Mouse (Mus musculus) small intestine, adult 2 months (tissue): ENCODE measurements around the gene Yipf1. TPM values are rescaled to one million over a fixed set of nuclear protein-coding genes. Genes with fewer than 3 reads are reported as not detected.

ENCODE experiments used
- H3K27ac ChIP-seq: fragments of 200-500 bp; 2 replicates; pipeline ENCODE4 v1.5.1; 2012; ENCODE audit warnings: low read depth, low read length, control low read depth, inconsistent platforms; ENCODE audit not compliant: insufficient read depth
- H3K27me3 ChIP-seq: fragments of 200-500 bp; 2 replicates; pipeline ENCODE4 v1.6.1; 2012; ENCODE audit warnings: mild to moderate bottlenecking, moderate library complexity, low read length, inconsistent platforms; ENCODE audit not compliant: control insufficient read depth, insufficient read depth
- H3K36me3 ChIP-seq: fragments of 200-500 bp; 2 replicates; pipeline ENCODE4 v1.6.1; 2012; ENCODE audit warnings: mild to moderate bottlenecking, low read length, control low read depth, inconsistent platforms; ENCODE audit not compliant: control insufficient read depth, insufficient read depth
- H3K4me1 ChIP-seq: fragments of 200-500 bp; 2 replicates; pipeline ENCODE4 v1.6.1; 2012; ENCODE audit warnings: low read length, inconsistent platforms, mixed read lengths; ENCODE audit not compliant: control insufficient read depth, insufficient read depth, insufficient read length
- H3K4me3 ChIP-seq: fragments of 200-500 bp; 2 replicates; pipeline ENCODE4 v1.5.1; 2012; ENCODE audit warnings: low read depth, mild to moderate bottlenecking, control low read depth, inconsistent platforms, low read length, moderate library complexity
- CTCF ChIP-seq: fragments of 200-500 bp; IDR thresholded peaks from 2 replicates; pipeline ENCODE4 v1.5.1; 2012; ENCODE audit warnings: low read depth, mild to moderate bottlenecking, control low read depth, inconsistent platforms, low read length, moderate library complexity, mixed read lengths; ENCODE audit not compliant: insufficient replicate concordance, insufficient read length; ENCODE audit errors: extremely low read depth
- POLR2A ChIP-seq: fragments of 200-500 bp; IDR thresholded peaks from 2 replicates; pipeline ENCODE4 v1.6.1; 2012; ENCODE audit warnings: low read depth, mild to moderate bottlenecking, control low read depth, inconsistent platforms, low read length, moderate library complexity
- WGBS: fragments of 180-500 bp; shearing (Covaris S2); methylation state at CpG from one replicate; pipeline ENCODE4 v1.1.7; 2018; 5-methylcytosine and 5-hydroxymethylcytosine counted together
- polyA plus RNA-seq: library from polyadenylated mRNA; depleted of rRNA; stranded (reverse); fragments of >200 nt; gene quantifications from 2 replicates; pipeline ENCODE4 v1.2.3, GENCODE M21; 2012; rRNA removed

The Yipf1 gene
- polyA plus RNA-seq, 1 experiment = 59.3 TPM

GRCm38 (mm10) chr4:107374677-107375076 is 60.5 kb downstream of the Yipf1 start:
- WGBS = 73% methylated on average over 4 of the region's 4 CpGs
- Histone ChIP-seq H3K4me3 (no peak overlapping the region), H3K27me3 (no peaks in the 10 kb centered on the region), H3K36me3 (peaks cover 22% of the 10 kb centered on the region), H3K27ac (no peak overlapping the region), H3K4me1 (no peaks in the 10 kb centered on the region)
- TF ChIP-seq POLR2A (no peak), CTCF (no peak)

GRCm38 (mm10) chr4:107378954-107379353 is 64.8 kb downstream of the Yipf1 start:
- H3K36me3 ChIP-seq = peaks cover 26% of the 10 kb centered on the region
- H3K4me1 ChIP-seq = no peaks in the 10 kb centered on the region
- no peak overlapping the region for H3K27ac ChIP-seq
- no peak overlapping the region for H3K4me3 ChIP-seq
- TF ChIP-seq POLR2A (no peak), CTCF (no peak)
- H3K27me3 ChIP-seq = no peaks in the 10 kb centered on the region
- WGBS = 47% methylated on average over 6 of the region's 6 CpGs

GRCm38 (mm10) chr4:107380871-107381270 is 66.7 kb downstream of the Yipf1 start:
- peaks cover 23% of the 10 kb centered on the region for H3K36me3 ChIP-seq
- H3K4me3 ChIP-seq = no peak overlapping the region
- no peak overlapping the region for H3K27ac ChIP-seq
- H3K4me1 ChIP-seq = no peaks in the 10 kb centered on the region
- WGBS = 75% methylated on average over 7 of the region's 7 CpGs
- TF ChIP-seq CTCF (no peak), POLR2A (no peak)
- H3K27me3 ChIP-seq = no peaks in the 10 kb centered on the region

- Histone ChIP-seq H3K27ac (no peak overlapping the region), H3K4me3 (no peak overlapping the region), H3K36me3 (peaks cover 38% of the 10 kb centered on the region), H3K27me3 (no peaks in the 10 kb centered on the region), H3K4me1 (no peaks in the 10 kb centered on the region)
- WGBS = 89% methylated on average over 4 of the region's 4 CpGs
- TF ChIP-seq CTCF (no peak), POLR2A (no peak)
These were observed 72.9 kb downstream of the Yipf1 start for GRCm38 (mm10) chr4:107387038-107387437.

- H3K4me1 ChIP-seq = no peaks in the 10 kb centered on the region
- no peaks in the 10 kb centered on the region for H3K27me3 ChIP-seq
- WGBS = 94% methylated on average over 8 of the region's 8 CpGs
- H3K36me3 ChIP-seq = peaks cover 40% of the 10 kb centered on the region
- H3K4me3 ChIP-seq = no peak overlapping the region
- TF ChIP-seq CTCF = no peak
- TF ChIP-seq POLR2A = no peak
- H3K27ac ChIP-seq = no peak overlapping the region
These were observed 73.3 kb downstream of the Yipf1 start for GRCm38 (mm10) chr4:107387465-107387864.

- no peak for TF ChIP-seq CTCF
- TF ChIP-seq POLR2A = no peak
- Histone ChIP-seq H3K36me3 (peaks cover 40% of the 10 kb centered on the region), H3K27me3 (no peaks in the 10 kb centered on the region), H3K27ac (no peak overlapping the region), H3K4me1 (no peaks in the 10 kb centered on the region), H3K4me3 (no peak overlapping the region)
- 62% methylated on average over 2 of the region's 2 CpGs for WGBS
These were observed 74.1 kb downstream of the Yipf1 start for GRCm38 (mm10) chr4:107388291-107388690.

- WGBS = 95% methylated on average over 3 of the region's 3 CpGs
- Histone ChIP-seq H3K27me3 (no peaks in the 10 kb centered on the region), H3K36me3 (peaks cover 38% of the 10 kb centered on the region), H3K4me3 (no peak overlapping the region), H3K27ac (no peak overlapping the region), H3K4me1 (no peaks in the 10 kb centered on the region)
- TF ChIP-seq CTCF (no peak), POLR2A (no peak)
These were observed 75.2 kb downstream of the Yipf1 start for GRCm38 (mm10) chr4:107389345-107389744.

- H3K4me1 ChIP-seq = no peaks in the 10 kb centered on the region
- TF ChIP-seq POLR2A = no peak
- no peak for TF ChIP-seq CTCF
- no peaks in the 10 kb centered on the region for H3K27me3 ChIP-seq
- H3K4me3 ChIP-seq = no peak overlapping the region
- 85% methylated on average over 2 of the region's 2 CpGs for WGBS
- H3K36me3 ChIP-seq = peaks cover 24% of the 10 kb centered on the region
- H3K27ac ChIP-seq = no peak overlapping the region
These were observed 79.6 kb downstream of the Yipf1 start for GRCm38 (mm10) chr4:107393771-107394170.

Other genes starting within 250 kb of the Yipf1 start
- gene Mrpl37, start 247.5 kb upstream of the Yipf1 start, polyA plus RNA-seq = 27.2 and 36.5 TPM in 2 replicates
- gene Cyb5rl, start 247.4 kb upstream of the Yipf1 start, polyA plus RNA-seq = 1.8 and 2.5 TPM in 2 replicates
- not detected in 2 replicates for gene Cdcp2, start 217.5 kb upstream of the Yipf1 start, polyA plus RNA-seq
- gene Tmem59, start 136.0 kb upstream of the Yipf1 start, polyA plus RNA-seq = 92.5 and 222 TPM in 2 replicates
- gene Tceanc2, start 135.2 kb upstream of the Yipf1 start, polyA plus RNA-seq = 0.89 and 4.8 TPM in 2 replicates
- 0.18 and 1.1 TPM in 2 replicates for gene Ldlrad1, start 105.2 kb upstream of the Yipf1 start, polyA plus RNA-seq
- gene Lrrc42, start 60.8 kb upstream of the Yipf1 start, polyA plus RNA-seq = 4.0 and 9.3 TPM in 2 replicates
- 0.65 TPM in 1 of 2 replicates, not detected in the other for gene Hspb11, start 60.8 kb upstream of the Yipf1 start, polyA plus RNA-seq
- 18.6 and 73.4 TPM in 2 replicates for gene Dio1, start 7.2 kb upstream of the Yipf1 start, polyA plus RNA-seq
- 4.8 and 5.6 TPM in 2 replicates for gene Ndc1, start 53.4 kb downstream of the Yipf1 start, polyA plus RNA-seq
- gene Glis1, start 120.2 kb downstream of the Yipf1 start, polyA plus RNA-seq = 0.10 and 1.0 TPM in 2 replicates